Mouse (Mus musculus): ENCODE data around the gene Prkaa1. TPM values are rescaled to one million over a fixed set of nuclear protein-coding genes. Genes with fewer than 3 reads are reported as not detected.
"Not testable (repeated sequence)": the region's sequence is repeated elsewhere in the genome, so short reads cannot be mapped to it uniquely, and the experiment has no call there.

Prkaa1 gene
- polyA plus RNA-seq, 1 experiment from 2014 or later, result 22.3 TPM

DNA sequence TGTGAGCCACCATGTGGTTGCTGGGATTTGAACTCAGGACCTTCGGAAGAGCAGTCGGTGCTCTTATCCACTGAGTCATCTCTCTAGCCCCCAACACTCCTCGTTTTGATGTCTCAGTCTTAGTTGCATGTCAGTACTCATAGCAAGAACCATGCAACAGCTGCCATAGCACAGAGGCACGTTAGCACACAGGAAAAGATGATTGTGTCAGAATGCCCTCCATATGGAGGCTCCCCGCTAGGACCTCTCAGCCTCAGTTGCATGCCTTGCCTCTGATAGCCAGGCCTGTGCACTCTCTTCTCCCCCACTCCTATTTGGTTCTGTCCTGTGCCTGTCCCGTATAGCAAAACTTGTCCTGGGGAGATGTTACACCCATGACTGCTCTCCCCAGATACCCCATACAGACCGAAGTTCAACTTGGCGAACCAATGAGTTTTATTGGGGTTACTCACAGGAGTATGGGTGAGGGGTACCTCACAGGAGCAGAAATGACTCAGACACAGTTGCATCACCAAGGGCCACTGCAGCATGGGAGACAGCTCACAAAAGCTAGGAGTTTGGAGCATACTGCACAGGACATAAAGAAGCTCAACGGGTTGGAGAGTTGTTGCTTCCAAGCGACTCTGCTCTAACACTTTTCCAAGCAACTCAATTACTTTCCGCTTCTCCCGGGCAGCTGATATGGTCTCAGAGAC is 14.4 kb upstream of the Prkaa1 start:
- ATAC-seq (ENCODE audit: insufficient read depth), result no peak
- 84% methylated on average over 12 of the region's 12 CpGs for WGBS
- peaks cover 9% of the 10 kb centered on the region; the same call in 1 of the 2 replicates for H3K36me3 ChIP-seq (ENCODE audit: insufficient read depth)
- DNase-seq, result no peak
- H3K4me3 ChIP-seq (ENCODE audit: low read depth, low read length), result no peak overlapping the region
- H3K27ac ChIP-seq (ENCODE audit: low read depth), result no peak overlapping the region
- no peak for TF ChIP-seq CTCF (IDR thresholded peaks at IDR 0.05; ENCODE audit: low read depth)
- H3K4me2 ChIP-seq, result no peak overlapping the region
- H3K9me3 ChIP-seq (ENCODE audit: low read depth, low read length), result no peaks in the 10 kb centered on the region
- H3K4me1 ChIP-seq (ENCODE audit: insufficient read depth), result no peaks in the 10 kb centered on the region
- no peaks in the 10 kb centered on the region for H3K27me3 ChIP-seq (ENCODE audit: insufficient read depth, low read length)
- no peak overlapping the region for H3K9ac ChIP-seq

DNA sequence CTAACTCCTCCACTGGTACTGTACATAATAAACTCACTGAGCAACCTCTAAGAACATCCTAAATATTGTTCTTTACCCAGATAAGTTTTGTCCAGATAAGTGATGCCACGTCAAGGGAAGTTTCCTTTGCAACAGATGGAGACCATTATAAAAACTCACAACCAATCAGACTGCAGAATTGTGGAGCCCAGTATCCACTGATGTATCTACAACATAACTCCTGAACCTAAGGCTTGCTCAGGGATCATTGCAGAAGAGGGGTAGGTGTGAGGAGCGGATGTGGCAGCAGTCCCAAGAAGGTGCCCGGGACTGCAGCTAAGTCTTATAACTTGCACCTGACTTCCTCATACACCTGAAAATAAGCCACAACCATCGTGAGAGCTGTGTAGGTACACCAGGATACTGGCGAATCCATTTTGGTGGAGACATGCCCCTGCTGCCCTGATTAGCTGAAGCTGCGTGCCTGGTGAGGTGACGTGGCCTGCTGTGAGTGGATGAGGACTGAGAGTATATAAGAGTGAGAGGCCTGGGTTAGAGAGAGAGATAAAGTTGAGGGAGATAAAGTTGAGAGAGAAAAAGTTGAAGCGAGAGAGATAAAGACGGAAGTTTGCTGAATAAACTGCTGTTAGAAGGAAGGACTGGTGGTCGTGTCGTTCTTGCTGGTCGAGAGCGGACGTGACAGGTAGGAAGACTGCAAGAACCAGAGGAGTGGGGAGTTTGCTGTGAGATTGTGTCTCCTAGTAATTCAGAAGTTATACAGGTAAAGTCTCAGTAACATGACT is 12.6 kb upstream of the Prkaa1 start:
- not testable (repeated sequence) for H3K4me1 ChIP-seq (ENCODE audit: insufficient read depth); H3K4me2 ChIP-seq; ATAC-seq (ENCODE audit: insufficient read depth); DNase-seq; H3K27ac ChIP-seq (ENCODE audit: low read depth); H3K27me3 ChIP-seq (ENCODE audit: insufficient read depth, low read length); H3K36me3 ChIP-seq (ENCODE audit: insufficient read depth); H3K9me3 ChIP-seq (ENCODE audit: low read depth, low read length); H3K4me3 ChIP-seq (ENCODE audit: low read depth, low read length); H3K9ac ChIP-seq
- WGBS, result 71% methylated on average over 14 of the region's 14 CpGs

DNA sequence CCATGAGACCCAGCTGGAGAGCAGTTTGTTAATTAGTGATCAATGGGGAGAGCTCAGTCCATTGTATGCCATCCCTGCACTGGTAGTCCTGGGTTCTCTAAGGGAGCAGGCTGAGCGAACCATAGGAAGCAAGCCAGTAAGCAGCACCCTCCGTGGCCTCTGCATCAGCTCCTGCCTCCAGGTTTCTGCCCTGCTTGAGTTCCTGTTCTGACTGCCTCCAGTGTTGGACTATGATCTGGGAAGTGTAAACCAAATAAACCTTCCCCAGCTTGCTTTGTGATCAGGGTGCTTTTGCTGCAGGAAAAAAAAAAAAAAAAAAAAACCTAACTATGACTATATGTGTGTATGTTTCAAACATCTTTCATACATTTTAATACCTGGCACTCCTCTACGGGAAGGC is 10.4 kb upstream of the Prkaa1 start:
- no peak for TF ChIP-seq CTCF (IDR thresholded peaks at IDR 0.05; ENCODE audit: low read depth)
- Histone ChIP-seq H3K27ac (ENCODE audit: low read depth) (no peak overlapping the region), H3K4me2 (no peak overlapping the region), H3K4me3 (ENCODE audit: low read depth, low read length) (no peak overlapping the region), H3K27me3 (ENCODE audit: insufficient read depth, low read length) (no peaks in the 10 kb centered on the region), H3K9ac (no peak overlapping the region), H3K36me3 (ENCODE audit: insufficient read depth) (no peaks in the 10 kb centered on the region), H3K9me3 (ENCODE audit: low read depth, low read length) (no peaks in the 10 kb centered on the region), H3K4me1 (ENCODE audit: insufficient read depth) (no peaks in the 10 kb centered on the region)
- DNase-seq (no peak), ATAC-seq (ENCODE audit: insufficient read depth) (no peak)
- WGBS, result 73% methylated on average over 3 of the region's 3 CpGs

DNA sequence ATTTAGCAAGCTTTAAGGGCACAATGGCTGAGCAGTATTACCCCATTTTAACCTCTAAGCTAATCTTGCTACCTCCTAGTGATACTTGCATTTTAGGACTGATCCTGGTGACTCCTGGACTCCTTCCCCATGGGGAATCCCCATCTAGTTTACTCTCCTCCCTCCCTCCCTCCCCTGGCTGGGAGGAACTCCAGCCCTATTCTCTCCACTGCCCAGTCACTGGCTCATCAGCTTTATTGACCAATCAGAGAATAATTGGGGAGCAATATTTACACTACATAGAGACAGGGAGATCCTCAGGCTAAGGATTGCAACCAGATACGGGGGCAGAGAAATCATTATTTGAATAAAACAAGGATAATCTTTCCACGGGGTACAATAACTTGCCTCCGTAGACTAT is 9.5 kb upstream of the Prkaa1 start:
- Histone ChIP-seq H3K36me3 (ENCODE audit: insufficient read depth) (no peaks in the 10 kb centered on the region), H3K4me2 (no peak overlapping the region), H3K27me3 (ENCODE audit: insufficient read depth, low read length) (no peaks in the 10 kb centered on the region), H3K9me3 (ENCODE audit: low read depth, low read length) (no peaks in the 10 kb centered on the region), H3K27ac (ENCODE audit: low read depth) (no peak overlapping the region), H3K4me1 (ENCODE audit: insufficient read depth) (no peaks in the 10 kb centered on the region), H3K4me3 (ENCODE audit: low read depth, low read length) (no peak overlapping the region), H3K9ac (no peak overlapping the region)
- no peak for TF ChIP-seq CTCF (IDR thresholded peaks at IDR 0.05; ENCODE audit: low read depth)
- no peak for ATAC-seq (ENCODE audit: insufficient read depth)
- 70% methylated on average over 3 of the region's 3 CpGs for WGBS
- no peak for DNase-seq

DNA sequence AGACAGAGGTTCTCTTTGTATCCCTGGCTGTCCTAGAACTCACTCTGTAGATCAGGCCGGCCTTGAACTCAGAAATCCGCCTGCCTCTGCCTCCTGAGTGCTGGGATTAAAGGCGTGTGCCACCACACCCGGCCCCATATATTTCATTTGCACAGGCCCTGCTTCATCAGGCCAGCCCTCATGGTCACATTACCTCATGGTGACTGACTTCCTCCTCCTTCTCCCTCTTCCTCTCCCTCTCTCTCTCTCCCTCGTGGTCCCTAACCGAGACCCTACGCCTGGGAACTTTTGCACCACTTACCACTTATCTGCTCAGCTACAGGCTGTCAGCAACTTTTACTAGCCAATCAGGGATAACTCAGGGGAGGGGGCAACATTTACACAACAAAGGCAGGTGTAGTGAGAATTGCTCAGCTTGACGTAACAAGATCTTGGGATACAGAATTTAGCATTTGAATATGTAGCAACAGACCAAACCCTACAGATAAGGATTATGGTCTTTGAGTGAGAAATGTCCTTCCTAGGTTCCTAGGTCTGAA is 8.6 kb upstream of the Prkaa1 start:
- Histone ChIP-seq H3K27ac (ENCODE audit: low read depth) (no peak overlapping the region), H3K27me3 (ENCODE audit: insufficient read depth, low read length) (no peaks in the 10 kb centered on the region), H3K4me2 (no peak overlapping the region), H3K4me1 (ENCODE audit: insufficient read depth) (no peaks in the 10 kb centered on the region), H3K4me3 (ENCODE audit: low read depth, low read length) (no peak overlapping the region), H3K36me3 (ENCODE audit: insufficient read depth) (no peaks in the 10 kb centered on the region), H3K9ac (no peak overlapping the region), H3K9me3 (ENCODE audit: low read depth, low read length) (no peaks in the 10 kb centered on the region)
- no peak for TF ChIP-seq CTCF (IDR thresholded peaks at IDR 0.05; ENCODE audit: low read depth)
- 72% methylated on average over 8 of the region's 8 CpGs for WGBS
- ATAC-seq (ENCODE audit: insufficient read depth) (no peak), DNase-seq (no peak)

DNA sequence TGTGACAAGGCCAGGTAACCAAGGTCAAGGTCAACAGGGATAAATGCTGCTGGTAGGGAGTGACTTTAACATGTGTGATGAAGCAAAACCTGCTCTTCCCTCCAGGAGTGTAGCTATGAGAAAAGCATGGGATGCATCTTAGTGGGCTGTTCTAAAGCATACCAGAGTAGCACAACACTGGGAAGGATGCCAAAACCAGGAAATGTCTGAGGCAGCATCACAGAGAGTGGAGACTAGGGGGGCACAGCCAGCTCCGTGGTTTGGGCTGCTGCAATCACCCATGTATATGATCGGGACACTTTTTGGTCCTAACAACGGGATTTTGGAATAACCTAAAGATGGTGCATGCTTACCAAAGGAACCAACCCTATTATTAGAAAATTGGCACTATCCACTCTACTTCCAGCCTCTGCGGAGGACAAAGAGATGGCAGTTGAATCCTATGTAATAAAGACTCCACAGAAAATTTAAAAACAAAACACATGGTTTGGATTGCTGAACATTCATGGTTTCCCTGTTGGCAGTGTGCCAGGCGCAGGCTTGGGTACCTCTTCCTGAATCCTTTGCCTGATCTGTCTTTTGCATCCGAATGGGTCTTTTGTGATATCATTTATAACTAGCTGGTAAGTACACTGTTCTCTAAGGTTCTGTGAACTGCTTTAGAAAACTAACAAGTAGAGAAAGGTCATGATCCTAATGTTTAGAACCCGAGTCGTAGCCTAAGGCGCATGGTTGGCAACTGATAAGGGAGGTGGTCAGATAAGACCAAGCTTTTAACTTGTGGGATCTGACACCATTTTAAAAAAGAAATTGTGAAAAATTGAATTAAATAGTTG is 5.4 kb upstream of the Prkaa1 start:
- Histone ChIP-seq H3K27me3 (ENCODE audit: insufficient read depth, low read length) (no peaks in the 10 kb centered on the region), H3K4me1 (ENCODE audit: insufficient read depth) (no peaks in the 10 kb centered on the region), H3K4me2 (no peak overlapping the region), H3K9ac (no peak overlapping the region), H3K27ac (ENCODE audit: low read depth) (no peak overlapping the region), H3K4me3 (ENCODE audit: low read depth, low read length) (no peak overlapping the region), H3K36me3 (ENCODE audit: insufficient read depth) (no peaks in the 10 kb centered on the region), H3K9me3 (ENCODE audit: low read depth, low read length) (no peaks in the 10 kb centered on the region)
- peak; percentile 80 for DNase-seq
- ATAC-seq (ENCODE audit: insufficient read depth), result peak; percentile 81
- 52% methylated on average over 9 of the region's 9 CpGs for WGBS
- TF ChIP-seq CTCF (IDR thresholded peaks at IDR 0.05; ENCODE audit: low read depth), result no peak

DNA sequence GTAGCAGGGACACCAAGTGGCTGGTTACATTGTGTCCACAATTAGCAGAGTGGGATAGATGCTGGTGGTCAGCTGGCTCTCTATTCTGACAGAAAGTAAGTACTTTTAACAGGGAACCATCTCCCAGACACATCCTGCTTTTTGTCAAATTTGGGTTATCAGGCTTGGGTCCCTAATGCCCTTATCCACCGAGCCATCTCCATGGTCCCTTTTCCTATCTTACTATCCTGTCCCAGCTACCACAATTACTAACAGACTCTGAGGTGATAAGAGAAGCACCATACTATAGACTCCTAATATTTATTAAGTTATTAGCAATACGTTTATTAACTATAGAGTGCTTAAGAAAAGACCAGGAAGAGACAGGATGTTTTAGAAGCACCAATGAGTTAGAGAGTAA is 4.3 kb upstream of the Prkaa1 start:
- no peak for TF ChIP-seq CTCF (IDR thresholded peaks at IDR 0.05; ENCODE audit: low read depth)
- no peak for DNase-seq
- Histone ChIP-seq H3K9ac (no peak overlapping the region), H3K9me3 (ENCODE audit: low read depth, low read length) (no peaks in the 10 kb centered on the region), H3K36me3 (ENCODE audit: insufficient read depth) (no peaks in the 10 kb centered on the region), H3K4me2 (no peak overlapping the region), H3K27ac (ENCODE audit: low read depth) (no peak overlapping the region), H3K4me1 (ENCODE audit: insufficient read depth) (no peaks in the 10 kb centered on the region), H3K4me3 (ENCODE audit: low read depth, low read length) (no peak overlapping the region), H3K27me3 (ENCODE audit: insufficient read depth, low read length) (no peaks in the 10 kb centered on the region)
- ATAC-seq (ENCODE audit: insufficient read depth), result no peak
- WGBS, result 82% methylated on average over 2 of the region's 2 CpGs

All from lung, embryonic 14.5 days (tissue).